Mouse (Mus musculus) lung, embryonic 16.5 days (tissue): ENCODE results near the gene Mrpl43. TPM values are rescaled to one million over a fixed set of nuclear protein-coding genes. Genes with fewer than 3 reads are reported as not detected.

Source experiments
- ATAC-seq: fragments of 200-750 bp; cut with Nextera tagmentation; 2 replicates; pipeline ENCODE4 v1.8.0; 2017; ENCODE audit warnings: low read depth, mild to moderate bottlenecking, moderate library complexity
- H3K27ac ChIP-seq: fragments of 300-500 bp; sonication (generic); 2 replicates; pipeline ENCODE4 v1.5.1; 2014; ENCODE audit warnings: mild to moderate bottlenecking, control low read depth, low read length
- H3K27me3 ChIP-seq: fragments of 300-500 bp; sonication (generic); 2 replicates; pipeline ENCODE4 v1.6.1; 2014; ENCODE audit warnings: low read depth, low read length, mixed read lengths; ENCODE audit not compliant: control insufficient read depth, insufficient read depth
- H3K36me3 ChIP-seq: fragments of 300-500 bp; sonication (generic); 2 replicates; pipeline ENCODE4 v1.6.1; 2014; ENCODE audit warnings: low read length; ENCODE audit not compliant: control insufficient read depth, insufficient read depth
- H3K4me1 ChIP-seq: fragments of 300-500 bp; sonication (generic); replicated peaks from 2 replicates; pipeline ENCODE4 v1.6.1; 2014; ENCODE audit warnings: low read length, mixed read lengths; ENCODE audit not compliant: control insufficient read depth, insufficient read depth
- H3K4me2 ChIP-seq: fragments of 300-500 bp; sonication (generic); 2 replicates; pipeline ENCODE4 v1.6.1; 2014; ENCODE audit warnings: low read depth, low read length, control low read depth
- H3K4me3 ChIP-seq: fragments of 300-500 bp; sonication (generic); 2 replicates; pipeline ENCODE4 v1.5.1; 2014; ENCODE audit warnings: mild to moderate bottlenecking, low read length, control low read depth
- H3K9ac ChIP-seq: fragments of 300-500 bp; sonication (generic); 2 replicates; pipeline ENCODE4 v1.6.1; 2014; ENCODE audit warnings: low read length, control low read depth
- H3K9me3 ChIP-seq: fragments of 300-500 bp; sonication (generic); 2 replicates; pipeline ENCODE4 v1.6.1; 2016; ENCODE audit warnings: low read length; ENCODE audit not compliant: control insufficient read depth
- WGBS: fragments of 180-500 bp; shearing (Covaris S2); extraction: QIAGEN DNeasy Blood & Tissue Kit; methylation state at CpG from one replicate; pipeline ENCODE4 v1.1.7; 2014; 5-methylcytosine and 5-hydroxymethylcytosine counted together
- polyA plus RNA-seq: library from polyadenylated mRNA; unstranded; fragments of >200 nt; fragmentation: Nextera tagmentation; extraction: Ambion mirVana; gene quantifications from 2 replicates; pipeline ENCODE4 v1.2.1, GENCODE M21; 2015

The Mrpl43 gene
- polyA plus RNA-seq, 1 experiment from 2014 or later = 65.2 TPM

- no peaks in the 10 kb centered on the region for H3K9me3 ChIP-seq
- WGBS = 57% methylated on average over 6 of the region's 6 CpGs
- H3K27me3 ChIP-seq = no peaks in the 10 kb centered on the region
- H3K4me3 ChIP-seq = no peak overlapping the region
- H3K9ac ChIP-seq = peak overlapping the region; percentile 11; the same call in 1 of the 2 replicates
- peaks cover 19% of the 10 kb centered on the region for H3K36me3 ChIP-seq
- no peak overlapping the region for H3K4me2 ChIP-seq
- H3K27ac ChIP-seq = peak overlapping the region; percentile 100
- ATAC-seq = no peak
- H3K4me1 ChIP-seq = peaks cover 25% of the 10 kb centered on the region
Observed at GRCm38 (mm10) chr19:45013581-45014225, 7.5 kb upstream of the Mrpl43 start.

DNA sequence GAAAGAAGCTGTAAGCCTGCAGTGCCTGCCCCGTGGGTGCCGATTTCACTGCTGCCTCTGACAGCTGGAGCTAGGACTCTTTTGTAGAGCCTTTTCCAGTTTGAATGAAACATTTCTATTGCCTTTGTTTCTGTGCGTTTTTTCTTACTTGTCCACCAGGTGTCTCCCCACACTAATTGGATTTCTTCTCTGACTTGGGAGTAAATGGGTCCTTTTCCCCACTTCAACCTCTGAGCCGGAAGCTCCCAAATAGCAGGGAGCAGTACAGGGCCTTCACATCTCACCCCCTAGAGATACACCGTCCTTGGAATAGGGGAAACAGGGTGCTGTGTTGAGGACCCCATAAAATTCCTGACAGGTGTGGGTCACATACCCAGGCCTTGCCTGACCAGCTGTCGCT, 6.4 kb upstream of the Mrpl43 start:
- Histone ChIP-seq H3K9ac (no peak overlapping the region), H3K27me3 (no peaks in the 10 kb centered on the region), H3K27ac (peak overlapping the region; percentile 29; the same call in 1 of the 2 replicates), H3K36me3 (peaks cover 19% of the 10 kb centered on the region), H3K9me3 (no peaks in the 10 kb centered on the region), H3K4me3 (no peak overlapping the region), H3K4me2 (no peak overlapping the region), H3K4me1 (peaks cover 31% of the 10 kb centered on the region)
- ATAC-seq = no peak
- 29% methylated on average over 6 of the region's 6 CpGs for WGBS

DNA sequence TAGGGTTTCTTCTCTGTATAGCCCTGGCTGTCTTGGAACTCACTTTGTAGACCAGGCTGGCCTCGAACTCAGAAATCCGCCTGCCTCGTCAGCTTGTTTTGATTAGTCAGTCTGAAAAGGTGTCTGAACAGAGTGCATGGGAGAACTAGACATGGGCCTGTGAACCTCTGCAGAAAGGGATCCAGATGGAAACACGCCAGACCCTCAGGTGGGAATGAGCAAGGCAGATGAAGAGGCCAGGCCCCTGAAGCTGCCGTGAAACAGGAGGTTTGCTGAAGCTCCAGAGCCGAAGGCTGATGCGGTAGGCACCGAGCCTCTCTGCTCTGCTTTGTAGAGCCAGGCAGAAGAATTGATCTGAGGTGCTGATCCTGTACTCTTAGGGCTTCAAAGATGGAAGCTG, 6.0 kb upstream of the Mrpl43 start:
- Histone ChIP-seq H3K9me3 (no peaks in the 10 kb centered on the region), H3K27me3 (no peaks in the 10 kb centered on the region), H3K4me2 (no peak overlapping the region), H3K4me1 (peaks cover 33% of the 10 kb centered on the region), H3K4me3 (no peak overlapping the region), H3K9ac (no peak overlapping the region), H3K27ac (no peak overlapping the region), H3K36me3 (peaks cover 19% of the 10 kb centered on the region)
- no peak for ATAC-seq
- WGBS = 84% methylated on average over 8 of the region's 8 CpGs

DNA sequence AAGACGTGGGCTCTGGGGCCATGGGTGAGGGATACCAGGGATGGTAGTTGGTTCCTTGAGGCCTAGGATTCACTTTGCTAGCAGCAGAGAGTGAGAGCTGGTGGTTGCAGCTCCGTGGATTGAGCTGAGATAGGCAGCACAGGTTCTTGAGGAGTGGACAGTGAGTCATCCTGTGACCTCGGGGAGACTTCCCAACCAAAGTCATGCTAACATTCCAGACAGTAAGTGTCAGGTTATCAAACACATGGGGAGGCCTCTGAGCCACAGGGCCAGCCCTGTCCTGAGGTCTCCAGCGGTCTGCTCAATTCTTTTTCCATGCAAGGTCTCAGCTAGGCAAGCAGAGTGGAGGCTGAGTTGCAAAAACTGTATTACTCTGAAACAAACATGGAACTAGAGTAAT, 4.4 kb upstream of the Mrpl43 start:
- no peak for ATAC-seq
- H3K4me1 ChIP-seq = peaks cover 31% of the 10 kb centered on the region
- 84% methylated on average over 4 of the region's 4 CpGs for WGBS

GRCm38 (mm10) chr19:45007425-45008191, 1.4 kb upstream of the Mrpl43 start:
- WGBS = 67% methylated on average over 20 of the region's 20 CpGs
- no peaks in the 10 kb centered on the region for H3K27me3 ChIP-seq
- ATAC-seq = no peak
- peak overlapping the region; percentile 94 for H3K4me2 ChIP-seq
- H3K9ac ChIP-seq = peak overlapping the region; percentile 89
- H3K36me3 ChIP-seq = peaks cover 28% of the 10 kb centered on the region
- H3K27ac ChIP-seq = peak overlapping the region; percentile 78; the same call in 1 of the 2 replicates
- H3K4me3 ChIP-seq = peak overlapping the region; percentile 98
- H3K4me1 ChIP-seq = peaks cover 19% of the 10 kb centered on the region
- H3K9me3 ChIP-seq = no peaks in the 10 kb centered on the region

More for the DNA sequence above, 4.4 kb upstream of the Mrpl43 start:
- H3K9ac ChIP-seq = no peak overlapping the region
- no peaks in the 10 kb centered on the region for H3K27me3 ChIP-seq
- no peaks in the 10 kb centered on the region for H3K9me3 ChIP-seq
- no peak overlapping the region for H3K4me3 ChIP-seq
- H3K4me2 ChIP-seq = no peak overlapping the region
- H3K27ac ChIP-seq = no peak overlapping the region
- H3K36me3 ChIP-seq = peaks cover 19% of the 10 kb centered on the region

GRCm38 (mm10) chr19:45007021-45007420, 779 bp upstream of the Mrpl43 start:
- ATAC-seq = 0 out of 2 replicates have a peak, but pooled peaks have one; percentile 6
- Histone ChIP-seq H3K36me3 (peaks cover 28% of the 10 kb centered on the region), H3K27ac (peak overlapping the region; percentile 78), H3K4me1 (peaks cover 19% of the 10 kb centered on the region), H3K27me3 (no peaks in the 10 kb centered on the region), H3K9ac (peak overlapping the region; percentile 89), H3K9me3 (no peaks in the 10 kb centered on the region), H3K4me2 (peak overlapping the region; percentile 94), H3K4me3 (peak overlapping the region; percentile 98)
- WGBS = 22% methylated on average over 17 of the region's 17 CpGs

- peaks cover 14% of the 10 kb centered on the region for H3K36me3 ChIP-seq
- no peak for ATAC-seq
- H3K27ac ChIP-seq = peak within 1 kb of the TSS; percentile 87
- 9% methylated on average over 16 of the region's 16 CpGs for WGBS
- no peaks in the 10 kb centered on the region for H3K9me3 ChIP-seq
- peaks cover 19% of the 10 kb centered on the region for H3K4me1 ChIP-seq
- H3K4me2 ChIP-seq = peak within 1 kb of the TSS; percentile 94
- H3K4me3 ChIP-seq = peak within 1 kb of the TSS; percentile 98
- peak within 1 kb of the TSS; percentile 89 for H3K9ac ChIP-seq
- H3K27me3 ChIP-seq = no peaks in the 10 kb centered on the region
Observed at GRCm38 (mm10) chr19:45005444-45005843, 798 bp downstream of the Mrpl43 start, which contains the start of gene Twnk. Gene Twnk (plus strand): TSS chr19:45005663.

DNA sequence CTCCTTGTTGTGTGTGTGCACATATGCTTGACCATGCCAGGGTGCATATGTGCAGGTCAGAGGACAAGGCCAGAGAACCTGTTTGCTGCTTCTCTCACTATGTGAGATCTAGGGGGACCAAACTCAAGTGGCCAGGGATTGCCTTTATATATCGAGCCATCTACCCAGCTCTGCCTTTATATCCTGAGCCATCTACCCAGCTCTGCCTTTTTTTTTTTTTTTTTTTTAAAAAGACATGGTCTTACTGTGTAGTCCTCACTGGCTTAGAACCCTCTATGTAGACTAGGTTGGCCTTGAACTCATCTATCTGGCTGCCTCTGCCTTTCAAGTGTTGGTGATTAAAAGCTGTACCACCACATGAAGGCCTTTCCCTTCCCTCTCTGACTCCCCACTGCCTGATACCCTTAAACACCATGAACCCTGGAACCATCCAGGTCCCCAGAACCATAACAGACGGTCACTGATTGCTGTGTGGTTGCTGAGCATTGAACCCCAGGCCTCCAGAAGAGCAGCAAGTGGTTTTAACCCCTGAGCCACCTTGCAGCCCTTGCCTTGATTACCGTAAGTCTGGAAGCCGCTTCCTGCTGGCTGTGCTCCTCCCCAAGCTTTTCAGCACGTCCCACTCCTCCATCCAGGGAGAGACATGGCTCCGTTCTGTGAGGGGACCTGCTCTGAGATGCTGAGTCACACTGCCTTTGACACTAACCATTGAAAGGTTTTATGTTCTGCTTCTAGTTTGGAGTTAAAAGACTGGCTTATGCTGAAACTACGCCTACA, 2.3 kb downstream of the Mrpl43 start:
- ATAC-seq = no peak
- Histone ChIP-seq H3K9me3 (no peaks in the 10 kb centered on the region), H3K9ac (no peak overlapping the region), H3K4me3 (no peak overlapping the region), H3K36me3 (peaks cover 9% of the 10 kb centered on the region), H3K4me1 (peaks cover 19% of the 10 kb centered on the region), H3K27me3 (no peaks in the 10 kb centered on the region), H3K4me2 (no peak overlapping the region), H3K27ac (no peak overlapping the region)
- WGBS = 83% methylated on average over 7 of the region's 7 CpGs

- H3K36me3 ChIP-seq = peaks cover 9% of the 10 kb centered on the region
- H3K4me2 ChIP-seq = no peak overlapping the region
Observed at GRCm38 (mm10) chr19:45002301-45002700, 3.9 kb downstream of the Mrpl43 start.

More at GRCm38 (mm10) chr19:45002301-45002700, 3.9 kb downstream of the Mrpl43 start:
- H3K9me3 ChIP-seq = no peaks in the 10 kb centered on the region
- no peak for ATAC-seq
- no peak overlapping the region for H3K4me3 ChIP-seq
- H3K27ac ChIP-seq = no peak overlapping the region
- 54% methylated on average over 3 of the region's 3 CpGs for WGBS
- peaks cover 11% of the 10 kb centered on the region for H3K4me1 ChIP-seq
- no peaks in the 10 kb centered on the region for H3K27me3 ChIP-seq
- H3K9ac ChIP-seq = no peak overlapping the region
